Mouse (Mus musculus): ENCODE measurements at regions not wholly inside any gene's neighbourhood (a gene's known extent, or its start where the extent isn't known, plus 50 kb on each side); places are given as distances from the start of the nearest gene placed in this dataset.

DNA sequence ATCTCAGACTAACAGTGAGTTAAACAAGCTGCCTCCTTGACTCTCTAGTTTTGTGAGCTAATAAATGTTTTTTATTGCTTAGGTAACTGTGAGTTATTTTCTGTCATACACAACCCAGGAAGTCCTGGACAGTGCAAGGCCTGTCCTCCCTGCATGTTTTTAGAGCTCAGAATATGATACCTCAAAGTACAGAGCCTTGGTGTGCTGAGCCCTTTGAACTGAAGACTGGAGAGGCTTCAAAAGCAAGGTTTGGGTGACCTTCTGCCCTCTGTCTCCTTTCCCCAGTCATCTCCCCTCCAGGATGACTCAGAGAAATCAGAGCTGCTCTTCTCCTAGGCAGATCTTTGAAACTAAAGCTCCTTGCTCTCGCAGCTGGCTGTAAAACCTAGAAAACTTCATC lies 336.0 kb upstream of the Xrcc4 start:
- ATAC-seq (replicated peaks; ENCODE audit: insufficient number of reproducible peaks, insufficient read depth, low FRiP score, low read depth) = no peak
- H3K4me2 ChIP-seq = no peak overlapping the region
- no peaks in the 10 kb centered on the region for H3K4me1 ChIP-seq (replicated peaks)
- H3K36me3 ChIP-seq = no peaks in the 10 kb centered on the region
- H3K4me3 ChIP-seq = no peak overlapping the region
- WGBS = 73% methylated on average over 1 of the region's 1 CpGs
- no peaks in the 10 kb centered on the region for H3K27me3 ChIP-seq
- H3K9me3 ChIP-seq (replicated peaks) = no peaks in the 10 kb centered on the region
- H3K27ac ChIP-seq = no peak overlapping the region
- no peak overlapping the region for H3K9ac ChIP-seq

DNA sequence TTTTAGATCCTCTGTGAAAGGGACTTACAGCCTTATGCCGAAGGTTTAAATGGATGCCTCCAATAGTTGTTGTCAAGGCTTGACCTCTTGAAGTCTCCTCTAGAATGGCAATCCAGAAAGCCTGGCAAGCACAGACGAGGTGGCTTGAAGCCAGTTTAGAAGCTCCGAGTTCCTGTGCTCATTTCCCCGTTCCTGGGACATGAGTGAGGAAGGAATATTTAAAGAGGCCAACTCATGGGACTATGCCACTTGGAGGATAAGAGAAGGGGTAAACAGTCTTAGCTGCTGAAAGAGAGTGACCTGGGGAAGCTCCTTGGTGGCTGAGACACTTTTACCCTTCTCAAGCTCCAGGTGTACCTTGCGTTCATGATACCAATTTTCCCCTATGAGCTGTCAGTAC lies 335.1 kb upstream of the Xrcc4 start:
- H3K27ac ChIP-seq = no peak overlapping the region
- no peak overlapping the region for H3K4me3 ChIP-seq
- H3K9me3 ChIP-seq (replicated peaks) = no peaks in the 10 kb centered on the region
- H3K9ac ChIP-seq = no peak overlapping the region
- H3K36me3 ChIP-seq = no peaks in the 10 kb centered on the region
- no peaks in the 10 kb centered on the region for H3K4me1 ChIP-seq (replicated peaks)
- no peaks in the 10 kb centered on the region for H3K27me3 ChIP-seq
- 83% methylated on average over 5 of the region's 5 CpGs for WGBS
- no peak overlapping the region for H3K4me2 ChIP-seq
- ATAC-seq (replicated peaks; ENCODE audit: insufficient number of reproducible peaks, insufficient read depth, low FRiP score, low read depth) = no peak

DNA sequence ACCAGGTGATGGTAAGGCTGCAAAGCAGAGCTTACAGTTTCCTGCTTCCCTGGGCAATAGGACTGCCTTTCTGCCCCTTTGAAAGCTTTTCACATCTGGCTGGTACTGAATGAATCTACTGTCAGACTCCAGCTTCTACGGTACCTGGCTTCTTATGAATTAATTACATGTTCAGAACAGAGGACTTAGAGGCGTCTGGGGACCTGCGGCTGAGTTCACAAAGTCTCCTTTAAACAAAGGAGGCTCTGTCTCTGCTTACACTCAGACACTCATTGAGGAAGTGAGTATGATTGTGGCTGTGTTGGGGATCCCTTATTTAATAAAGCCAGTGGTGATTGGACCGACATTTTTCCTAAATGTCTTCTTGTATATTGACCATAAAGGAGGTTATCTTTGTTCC lies 331.6 kb upstream of the Xrcc4 start:
- Histone ChIP-seq H3K9me3 (replicated peaks) (no peaks in the 10 kb centered on the region), H3K4me2 (no peak overlapping the region), H3K27ac (no peak overlapping the region), H3K9ac (no peak overlapping the region), H3K4me3 (no peak overlapping the region), H3K27me3 (no peaks in the 10 kb centered on the region), H3K36me3 (no peaks in the 10 kb centered on the region), H3K4me1 (replicated peaks) (no peaks in the 10 kb centered on the region)
- 67% methylated on average over 4 of the region's 4 CpGs for WGBS
- no peak for ATAC-seq (replicated peaks; ENCODE audit: insufficient number of reproducible peaks, insufficient read depth, low FRiP score, low read depth)

DNA sequence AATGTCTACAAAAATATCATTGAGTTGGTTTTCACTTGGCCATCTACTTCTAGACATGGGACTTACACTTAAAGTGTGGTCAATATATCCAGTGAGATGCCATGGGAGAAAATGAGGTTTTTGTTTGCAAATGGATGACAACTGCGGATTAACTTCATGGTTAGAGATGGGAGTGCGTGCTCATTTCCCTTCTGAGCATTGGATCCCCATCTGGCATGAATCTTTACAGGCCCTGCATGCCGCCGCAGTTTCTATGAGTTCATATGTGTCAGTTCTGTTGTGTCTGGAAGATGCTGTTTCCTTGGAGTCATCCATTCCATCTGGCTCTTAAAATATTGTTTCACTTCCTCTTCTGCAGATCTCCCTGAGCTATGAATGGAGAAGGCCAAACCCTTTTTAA lies 315.0 kb upstream of the Xrcc4 start:
- Histone ChIP-seq H3K9me3 (replicated peaks) (no peaks in the 10 kb centered on the region), H3K4me1 (replicated peaks) (no peaks in the 10 kb centered on the region), H3K27ac (no peak overlapping the region), H3K9ac (no peak overlapping the region), H3K27me3 (no peaks in the 10 kb centered on the region), H3K36me3 (no peaks in the 10 kb centered on the region), H3K4me3 (no peak overlapping the region), H3K4me2 (no peak overlapping the region)
- no peak for ATAC-seq (replicated peaks; ENCODE audit: insufficient number of reproducible peaks, insufficient read depth, low FRiP score, low read depth)
- 90% methylated on average over 4 of the region's 4 CpGs for WGBS

GRCm38 (mm10) chr13:90402061-90402460 lies 312.7 kb upstream of the Xrcc4 start:
- 64% methylated on average over 1 of the region's 1 CpGs for WGBS
- Histone ChIP-seq H3K4me1 (replicated peaks) (no peaks in the 10 kb centered on the region), H3K4me2 (no peak overlapping the region), H3K4me3 (no peak overlapping the region), H3K27me3 (no peaks in the 10 kb centered on the region), H3K9ac (no peak overlapping the region), H3K36me3 (no peaks in the 10 kb centered on the region), H3K9me3 (replicated peaks) (no peaks in the 10 kb centered on the region), H3K27ac (no peak overlapping the region)
- no peak for ATAC-seq (replicated peaks; ENCODE audit: insufficient number of reproducible peaks, insufficient read depth, low FRiP score, low read depth)

GRCm38 (mm10) chr13:90401496-90401895 lies 312.1 kb upstream of the Xrcc4 start:
- H3K9me3 ChIP-seq (replicated peaks) = no peaks in the 10 kb centered on the region
- H3K4me3 ChIP-seq = no peak overlapping the region
- no peak overlapping the region for H3K4me2 ChIP-seq
- no peaks in the 10 kb centered on the region for H3K4me1 ChIP-seq (replicated peaks)
- WGBS = 79% methylated on average over 1 of the region's 1 CpGs
- no peaks in the 10 kb centered on the region for H3K36me3 ChIP-seq
- no peak overlapping the region for H3K9ac ChIP-seq
- H3K27me3 ChIP-seq = no peaks in the 10 kb centered on the region
- H3K27ac ChIP-seq = no peak overlapping the region
- ATAC-seq (replicated peaks; ENCODE audit: insufficient number of reproducible peaks, insufficient read depth, low FRiP score, low read depth) = no peak

GRCm38 (mm10) chr13:90395274-90396023 lies 306.0 kb upstream of the Xrcc4 start:
- Histone ChIP-seq H3K9me3 (replicated peaks) (no peaks in the 10 kb centered on the region), H3K4me3 (no peak overlapping the region), H3K4me1 (replicated peaks) (no peaks in the 10 kb centered on the region), H3K27ac (no peak overlapping the region), H3K27me3 (no peaks in the 10 kb centered on the region), H3K36me3 (no peaks in the 10 kb centered on the region), H3K4me2 (no peak overlapping the region), H3K9ac (no peak overlapping the region)
- no peak for ATAC-seq (replicated peaks; ENCODE audit: insufficient number of reproducible peaks, insufficient read depth, low FRiP score, low read depth)
- 67% methylated on average over 8 of the region's 8 CpGs for WGBS

GRCm38 (mm10) chr13:90394815-90395241 lies 305.4 kb upstream of the Xrcc4 start:
- no peak overlapping the region for H3K4me2 ChIP-seq
- H3K27me3 ChIP-seq = no peaks in the 10 kb centered on the region
- 0 out of 2 replicates have a peak, but pooled peaks have one; percentile 39 for ATAC-seq (replicated peaks; ENCODE audit: insufficient number of reproducible peaks, insufficient read depth, low FRiP score, low read depth)
- no peaks in the 10 kb centered on the region for H3K36me3 ChIP-seq
- no peaks in the 10 kb centered on the region for H3K4me1 ChIP-seq (replicated peaks)
- no peaks in the 10 kb centered on the region for H3K9me3 ChIP-seq (replicated peaks)
- WGBS = 56% methylated on average over 5 of the region's 5 CpGs
- H3K27ac ChIP-seq = peak overlapping the region; percentile 45; the same call in 1 of the 2 replicates
- no peak overlapping the region for H3K9ac ChIP-seq
- H3K4me3 ChIP-seq = no peak overlapping the region

DNA sequence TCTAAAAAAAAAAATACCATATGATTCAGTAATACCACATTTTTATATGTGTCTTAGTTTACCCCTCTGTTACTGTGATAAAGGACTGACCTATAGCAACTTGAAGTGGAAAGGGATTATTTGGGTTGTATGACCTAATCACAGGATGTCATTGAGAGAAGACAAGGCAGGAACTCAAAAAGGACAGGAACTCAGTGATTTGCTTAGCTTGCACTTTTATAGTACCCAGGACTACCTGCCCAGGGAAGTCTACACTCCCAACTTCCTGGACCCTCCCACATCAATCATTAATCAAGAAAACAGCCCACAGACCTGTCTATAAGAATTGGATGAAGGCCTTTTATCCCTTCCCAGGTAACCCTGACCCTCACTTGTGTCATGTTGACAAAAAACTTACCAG lies 303.0 kb upstream of the Xrcc4 start:
- no peaks in the 10 kb centered on the region for H3K9me3 ChIP-seq (replicated peaks)
- H3K9ac ChIP-seq = no peak overlapping the region
- no peaks in the 10 kb centered on the region for H3K4me1 ChIP-seq (replicated peaks)
- no peak overlapping the region for H3K4me3 ChIP-seq
- no peaks in the 10 kb centered on the region for H3K36me3 ChIP-seq
- H3K27me3 ChIP-seq = no peaks in the 10 kb centered on the region
- no peak overlapping the region for H3K4me2 ChIP-seq
- no peak for ATAC-seq (replicated peaks; ENCODE audit: insufficient number of reproducible peaks, insufficient read depth, low FRiP score, low read depth)
- H3K27ac ChIP-seq = no peak overlapping the region

DNA sequence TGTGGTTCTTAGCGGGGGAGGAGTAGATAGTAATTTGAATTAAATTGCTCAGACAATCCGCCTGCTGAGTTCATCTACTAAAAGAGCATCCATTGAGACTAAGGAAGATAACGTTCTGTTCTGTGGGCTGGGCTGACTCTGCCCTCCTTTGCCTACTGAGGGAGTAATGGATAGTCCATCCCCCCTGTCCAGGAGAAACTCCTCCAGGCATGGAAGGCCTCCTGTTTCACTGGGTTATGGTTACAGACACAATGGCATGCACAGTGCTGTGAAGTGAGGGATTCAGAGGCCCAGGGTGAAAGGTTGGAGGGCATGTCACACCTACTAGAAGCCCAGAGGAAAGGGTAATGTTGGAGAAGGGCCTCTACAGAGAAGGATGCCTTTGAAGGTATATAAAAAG lies 287.2 kb upstream of the Xrcc4 start:
- no peaks in the 10 kb centered on the region for H3K36me3 ChIP-seq
- H3K27ac ChIP-seq = no peak overlapping the region
- H3K4me1 ChIP-seq (replicated peaks) = no peaks in the 10 kb centered on the region
- H3K9me3 ChIP-seq (replicated peaks) = no peaks in the 10 kb centered on the region
- no peaks in the 10 kb centered on the region for H3K27me3 ChIP-seq
- no peak overlapping the region for H3K4me2 ChIP-seq
- no peak overlapping the region for H3K9ac ChIP-seq
- ATAC-seq (replicated peaks; ENCODE audit: insufficient number of reproducible peaks, insufficient read depth, low FRiP score, low read depth) = no peak
- no peak overlapping the region for H3K4me3 ChIP-seq
- WGBS = 76% methylated on average over 3 of the region's 3 CpGs

- Histone ChIP-seq H3K4me2 (no peak overlapping the region), H3K9ac (no peak overlapping the region), H3K4me1 (replicated peaks) (no peaks in the 10 kb centered on the region), H3K4me3 (no peak overlapping the region), H3K27me3 (no peaks in the 10 kb centered on the region), H3K9me3 (replicated peaks) (no peaks in the 10 kb centered on the region), H3K27ac (no peak overlapping the region), H3K36me3 (no peaks in the 10 kb centered on the region)
- no peak for ATAC-seq (replicated peaks; ENCODE audit: insufficient number of reproducible peaks, insufficient read depth, low FRiP score, low read depth)
- WGBS = 88% methylated on average over 6 of the region's 6 CpGs
These were observed 286.8 kb upstream of the Xrcc4 start for GRCm38 (mm10) chr13:90376207-90376606.

DNA sequence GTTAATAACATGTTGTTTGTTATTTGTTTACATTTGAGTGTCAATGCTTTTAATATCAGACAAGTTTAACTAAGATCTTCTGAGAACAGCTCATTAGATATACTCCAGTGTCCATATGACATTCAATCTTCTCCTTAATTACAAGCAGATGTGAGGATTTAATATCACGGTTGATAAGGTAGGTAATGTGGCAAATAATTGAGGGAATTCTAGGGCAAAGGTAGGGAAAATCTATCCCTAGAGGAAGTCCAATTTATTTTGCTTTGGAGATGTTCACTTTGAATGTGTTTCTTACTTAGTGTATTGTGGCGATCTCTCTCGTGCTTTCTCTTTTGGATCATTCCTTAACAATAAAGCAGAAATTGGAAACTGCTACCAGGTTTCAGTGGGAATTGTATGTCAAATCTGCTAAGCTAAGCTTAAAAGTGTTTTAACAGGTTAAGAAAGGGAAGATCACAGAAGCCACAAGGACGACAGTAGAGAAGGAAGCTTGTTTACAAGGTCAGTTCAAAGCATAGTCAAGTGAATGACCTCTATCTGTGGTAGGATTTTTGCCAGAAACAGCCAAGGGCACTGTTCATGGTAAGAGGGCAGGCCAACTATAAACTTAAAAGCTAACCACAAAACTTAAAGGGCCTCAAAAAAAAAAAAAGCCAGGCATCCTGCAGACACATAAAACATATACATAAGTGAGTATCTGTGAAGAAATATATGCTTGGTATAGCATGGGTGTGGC lies 282.2 kb upstream of the Xrcc4 start:
- no peaks in the 10 kb centered on the region for H3K4me1 ChIP-seq (replicated peaks)
- H3K4me2 ChIP-seq = no peak overlapping the region
- no peaks in the 10 kb centered on the region for H3K9me3 ChIP-seq (replicated peaks)
- no peaks in the 10 kb centered on the region for H3K36me3 ChIP-seq
- ATAC-seq (replicated peaks; ENCODE audit: insufficient number of reproducible peaks, insufficient read depth, low FRiP score, low read depth) = no peak
- 69% methylated on average over 4 of the region's 4 CpGs for WGBS
- H3K9ac ChIP-seq = no peak overlapping the region
- no peak overlapping the region for H3K27ac ChIP-seq
- H3K4me3 ChIP-seq = no peak overlapping the region
- H3K27me3 ChIP-seq = no peaks in the 10 kb centered on the region
